10 mouse cellular contexts compared by ENCODE assay signal in genomic region chr1:106148386-106149380, GRCm38 (mm10). TPM values are rescaled to one million over a fixed set of nuclear protein-coding genes. Genes with fewer than 3 reads are reported as not detected.
DNase-seq lines count a peak whose midpoint lies in the region; ATAC-seq and TF ChIP-seq lines count a peak whose summit lies in the region.
"Had no signal": no experiment of that assay in that cellular context is flagged by ENCODE, and none has a peak within 500 bp of the region (broad histone marks: within the 10 kb centered on the region; RNA-seq: fewer than 3 reads in every experiment).

No protein-coding gene starts in this region.

- peak overlapping the region; percentile 9; the same call in 1 of the 2 replicates for H3K4me2 ChIP-seq in limb, embryonic 13.5 days (replicated peaks)
- H3K4me2 ChIP-seq in myocyte (ENCODE audit: low read depth): peak overlapping the region; percentile 28
- H3K4me2 ChIP-seq: lung, embryonic 14.5 days had no signal

- H3K27me3 ChIP-seq in limb, embryonic 13.5 days: no peaks in the 10 kb centered on the region
- no peaks in the 10 kb centered on the region for H3K27me3 ChIP-seq in limb, embryonic 10.5 days (ENCODE audit: low read depth, poor library complexity, severe bottlenecking)
- H3K27me3 ChIP-seq in myocyte (ENCODE audit: control insufficient read depth, insufficient read depth, insufficient read length): no peaks in the 10 kb centered on the region

- no peak for ATAC-seq in limb, embryonic 13.5 days (ENCODE audit: low FRiP score, low read depth)
- ATAC-seq in common myeloid progenitor, adult 5-6 weeks (replicated peaks; ENCODE audit: low read depth, poor library complexity, severe bottlenecking): peak; percentile 61

- no peaks in the 10 kb centered on the region for H3K4me1 ChIP-seq in limb, embryonic 13.5 days
- no peaks in the 10 kb centered on the region for H3K4me1 ChIP-seq in limb, embryonic 10.5 days

- no peaks in the 10 kb centered on the region for H3K79me2 ChIP-seq in myocyte (ENCODE audit: control insufficient read depth, insufficient read depth)

- 56% methylated on average over 17 of the region's 17 CpGs for WGBS in limb, embryonic 13.5 days
- WGBS in limb, embryonic 10.5 days: 90% methylated on average over 17 of the region's 17 CpGs

- no peak overlapping the region for H3K27ac ChIP-seq in limb, embryonic 13.5 days
- H3K27ac ChIP-seq in limb, embryonic 10.5 days: no peak overlapping the region

- no peaks in the 10 kb centered on the region for H3K9me3 ChIP-seq in limb, embryonic 13.5 days
- no peaks in the 10 kb centered on the region for H3K9me3 ChIP-seq in limb, embryonic 10.5 days (replicated peaks)

- TF ChIP-seq POLR2A in myocyte (IDR thresholded peaks at IDR 0.05; ENCODE audit: insufficient read length, low read depth): no peak

- H3K36me3 ChIP-seq in limb, embryonic 13.5 days: no peaks in the 10 kb centered on the region
- H3K36me3 ChIP-seq in limb, embryonic 10.5 days: no peaks in the 10 kb centered on the region
- no peaks in the 10 kb centered on the region for H3K36me3 ChIP-seq in myocyte (ENCODE audit: control insufficient read depth, insufficient read depth)

- H3K9ac ChIP-seq in limb, embryonic 13.5 days: no peak overlapping the region
- H3K9ac ChIP-seq: lung, embryonic 14.5 days had no signal

- H3K4me3 ChIP-seq in limb, embryonic 13.5 days: no peak overlapping the region
- H3K4me3 ChIP-seq in limb, embryonic 10.5 days: no peak overlapping the region
- no peak overlapping the region for H3K4me3 ChIP-seq in myocyte

- DNase-seq in limb, embryonic 10.5 days (ENCODE audit: low spot score): no peak
- peak; percentile 13 for DNase-seq in heart, postnatal 4 days
- no peak for DNase-seq in layer of hippocampus, postnatal 36 days
- DNase-seq in lung, postnatal 10 days: no peak
- DNase-seq: adrenal gland, postnatal 10 days; kidney, adult 18-20 months; lung, embryonic 14.5 days had no signal

- H3ac ChIP-seq in myocyte (ENCODE audit: control insufficient read depth, insufficient read length): no peak overlapping the region

TF ChIP-seq in myocyte, 11 proteins besides CTCF, POLR2A, EP300 and RAD21:
- TF ChIP-seq MAX (IDR thresholded peaks at IDR 0.05; ENCODE audit: low read depth): no peak
- no peak for TF ChIP-seq MYOD1 (IDR thresholded peaks at IDR 0.05; ENCODE audit: control insufficient read depth in 1 of 3, insufficient read length in 2 of 3, low read depth in 2 of 3)
- TF ChIP-seq E2F4 (IDR thresholded peaks at IDR 0.05; ENCODE audit: insufficient read depth): no peak
- TF ChIP-seq REST (IDR thresholded peaks at IDR 0.05; ENCODE audit: insufficient read depth, insufficient read length): no peak
- TF ChIP-seq SRF (IDR thresholded peaks at IDR 0.05; ENCODE audit: control insufficient read depth, insufficient read length, low read depth): no peak
- no peak for TF ChIP-seq TCF12 (IDR thresholded peaks at IDR 0.05; ENCODE audit: insufficient read depth, poor library complexity, severe bottlenecking)
- no peak for TF ChIP-seq USF1 (IDR thresholded peaks at IDR 0.05; ENCODE audit: low read depth)
- no peak for TF ChIP-seq CEBPB (IDR thresholded peaks at IDR 0.05; ENCODE audit: insufficient read depth, poor library complexity, severe bottlenecking)

RNA-seq across cellular contexts. Expression of gene Phlpp1, which starts 22.9 kb away (rescaled TPM):
- polyA plus RNA-seq in limb, embryonic 13.5 days (2015; fragmentation: Nextera tagmentation; extraction: Ambion mirVana): 3.7 and 4.3 TPM in 2 replicates
- polyA plus RNA-seq in limb, embryonic 10.5 days (2016; fragmentation: Nextera tagmentation; extraction: Ambion mirVana): 2.8 and 3.0 TPM in 2 replicates
- 3.1 and 5.3 TPM in 2 replicates for total RNA-seq in common myeloid progenitor, adult 5-6 weeks (2017)
- 10 to 100 TPM; 21.7 to 21.9 TPM for total RNA-seq in heart, postnatal 4 days (2021)
- 7.9 TPM for polyA plus RNA-seq in myocyte (2012; fragmentation: generic; extraction: Trizol)
- total RNA-seq in layer of hippocampus, postnatal 36 days (2021): 10 to 100 TPM; 82.0 to 88.0 TPM
